Mouse (Mus musculus): ENCODE measurements around the gene Epha8. TPM values are rescaled to one million over a fixed set of nuclear protein-coding genes. Genes with fewer than 3 reads are reported as not detected.

Gene Epha8
- total and polyA plus RNA-seq, 3 experiments = not detected

DNA sequence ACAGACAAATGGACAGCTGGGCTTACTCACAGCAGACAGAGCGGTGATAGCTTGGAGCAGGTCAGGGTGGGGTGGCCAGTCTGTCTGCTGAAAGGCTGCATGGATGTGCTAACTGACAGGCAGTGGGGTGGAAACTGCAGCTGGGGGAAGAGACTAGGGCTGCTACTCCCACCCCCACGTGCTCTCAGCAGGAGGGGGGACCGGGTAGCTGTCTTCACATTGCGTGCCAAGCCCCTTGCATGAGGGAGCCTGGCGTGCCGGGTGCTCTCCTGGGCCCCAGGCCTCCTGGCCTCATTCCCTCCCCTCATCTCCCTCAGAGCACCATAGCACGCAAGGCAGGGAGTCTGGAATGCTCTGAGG is 39.5 kb downstream of the Epha8 start:
- no peak overlapping the region for H3K27ac ChIP-seq (ENCODE audit: insufficient read depth, low read depth)
- H3K4me1 ChIP-seq (ENCODE audit: control insufficient read depth in 1 of 2, insufficient read depth in 2 of 2) = 0 out of 4 replicates have a peak, but pooled peaks cover 0 to 2% of the 10 kb centered on the region in 2 experiments
- dilution Hi-C loops (cut with MboI; ENCODE audit: extremely low pct_ligation_motif_present, extremely low pct_unique_long_range_greater_than_20kb, low sequenced_read_pairs) = no loop called here
- no peaks in the 10 kb centered on the region for H3K9me3 ChIP-seq (replicated peaks; ENCODE audit: low read length)
- no peak for DNase-seq (ENCODE audit: extremely low read depth)
- TF ChIP-seq ZNF384 (IDR thresholded peaks at IDR 0.05; ENCODE audit: low read depth, low read length) (no peak), SIN3A (IDR thresholded peaks at IDR 0.05; ENCODE audit: low read length) (no peak), ETS1 (conservative IDR thresholded peaks at IDR 0.05; ENCODE audit: low read depth, low read length) (no peak), CTCF (conservative IDR thresholded peaks at IDR 0.05 in 1 of 2, IDR thresholded peaks at IDR 0.05 in 1 of 2; ENCODE audit: low read depth in 2 of 2, low read length in 2 of 2) (no peak), ZMIZ1 (IDR thresholded peaks at IDR 0.05; ENCODE audit: low read depth, low read length) (no peak), ELF1 (IDR thresholded peaks at IDR 0.05; ENCODE audit: low read depth, low read length) (no peak), BHLHE40 (IDR thresholded peaks at IDR 0.05; ENCODE audit: low read depth, low read length) (no peak), MAZ (IDR thresholded peaks at IDR 0.05; ENCODE audit: low read depth, low read length) (no peak), CHD2 (IDR thresholded peaks at IDR 0.05; ENCODE audit: low read length) (no peak), POLR2AphosphoS2 (IDR thresholded peaks at IDR 0.05; ENCODE audit: low read depth, low read length) (no peak), E2F4 (IDR thresholded peaks at IDR 0.05; ENCODE audit: insufficient replicate concordance, low read depth, low read length) (no peak), SMC3 (IDR thresholded peaks at IDR 0.05; ENCODE audit: low read depth, low read length) (no peak), TBP (conservative IDR thresholded peaks at IDR 0.05; ENCODE audit: low read depth, low read length) (no peak), USF1 (IDR thresholded peaks at IDR 0.05; ENCODE audit: low read depth, low read length) (no peak), NRF1 (IDR thresholded peaks at IDR 0.05; ENCODE audit: low read depth, low read length) (no peak), JUN (IDR thresholded peaks at IDR 0.05; ENCODE audit: insufficient read depth, low read depth, low read length) (no peak), JUND (conservative IDR thresholded peaks at IDR 0.05; ENCODE audit: low read depth, low read length) (no peak), RCOR1 (conservative IDR thresholded peaks at IDR 0.05; ENCODE audit: low read depth, low read length) (no peak), USF2 (conservative IDR thresholded peaks at IDR 0.05; ENCODE audit: low read depth, low read length) (no peak), MAFK (IDR thresholded peaks at IDR 0.05; ENCODE audit: insufficient replicate concordance, low read length) (no peak)
- H3K27me3 ChIP-seq (replicated peaks) = peaks cover 89% of the 10 kb centered on the region
- no peaks in the 10 kb centered on the region for H3K79me2 ChIP-seq (replicated peaks; ENCODE audit: control insufficient read depth, extremely low read depth, insufficient read depth, poor library complexity, severe bottlenecking)
- no peaks in the 10 kb centered on the region for H3K36me3 ChIP-seq (replicated peaks in 1 of 2; ENCODE audit: control insufficient read depth in 1 of 2, insufficient read depth in 1 of 2, low read length in 1 of 2)
- no peak overlapping the region for H3K4me3 ChIP-seq (replicated peaks in 1 of 3; ENCODE audit: low read depth in 2 of 3, low read length in 2 of 3, poor library complexity in 1 of 3)
- in situ Hi-C loops (cut with MboI; ENCODE audit: low pct_ligation_motif_present, low pct_unique_long_range_greater_than_20kb, low sequenced_read_pairs) = no loop called here
- no peak overlapping the region for H3K4me2 ChIP-seq (ENCODE audit: insufficient read depth, low read depth, poor library complexity, severe bottlenecking)
- H3K9ac ChIP-seq (ENCODE audit: insufficient read depth, low read depth) = no peak overlapping the region

DNA sequence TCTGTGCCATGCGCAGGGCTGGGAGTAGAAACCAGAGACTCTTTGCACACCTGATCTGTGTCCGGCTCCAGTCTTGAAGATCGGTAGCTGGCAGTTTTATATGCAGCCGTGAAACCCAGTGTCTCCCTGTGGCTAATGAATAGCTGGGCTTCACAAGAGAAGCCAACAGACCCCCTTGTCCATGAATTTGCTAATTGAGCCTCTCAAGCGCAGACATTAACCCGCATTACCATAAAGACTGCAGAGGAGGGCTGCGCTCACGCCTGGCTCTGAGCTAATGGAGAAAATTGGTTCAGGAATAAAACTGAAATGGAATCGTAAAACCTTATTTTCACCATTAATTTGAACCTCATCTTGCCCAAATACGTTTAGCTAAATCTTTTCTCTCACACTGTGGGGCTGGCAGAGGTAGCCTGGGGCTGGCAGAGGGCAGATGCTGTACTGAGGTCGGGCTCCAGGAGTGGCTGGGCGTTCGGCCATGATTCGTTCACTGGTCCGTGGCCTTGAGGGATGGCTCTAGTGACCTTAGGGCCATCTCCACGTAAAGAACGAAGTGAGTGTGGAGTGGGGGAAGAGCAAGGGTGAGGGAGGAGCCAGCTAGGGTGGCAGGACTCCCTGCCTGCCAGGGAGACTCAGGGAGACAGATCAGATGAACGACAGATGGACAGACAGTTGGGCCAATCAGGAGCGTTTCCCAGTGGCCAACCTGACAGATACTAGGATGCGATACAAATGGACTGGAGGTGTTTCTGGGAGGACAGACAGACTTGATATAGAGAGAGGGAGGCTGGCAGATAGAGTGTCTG is 40.1 kb downstream of the Epha8 start:
- Histone ChIP-seq H3K4me1 (ENCODE audit: control insufficient read depth in 1 of 2, insufficient read depth in 2 of 2) (0 out of 4 replicates have a peak, but pooled peaks cover 0 to 2% of the 10 kb centered on the region in 2 experiments), H3K4me3 (replicated peaks in 1 of 3; ENCODE audit: low read depth in 2 of 3, low read length in 2 of 3, poor library complexity in 1 of 3) (no peak overlapping the region), H3K27me3 (replicated peaks) (peaks cover 89% of the 10 kb centered on the region), H3K9ac (ENCODE audit: insufficient read depth, low read depth) (no peak overlapping the region), H3K9me3 (replicated peaks; ENCODE audit: low read length) (no peaks in the 10 kb centered on the region), H3K4me2 (ENCODE audit: insufficient read depth, low read depth, poor library complexity, severe bottlenecking) (no peak overlapping the region), H3K36me3 (replicated peaks in 1 of 2; ENCODE audit: control insufficient read depth in 1 of 2, insufficient read depth in 1 of 2, low read length in 1 of 2) (no peaks in the 10 kb centered on the region), H3K79me2 (replicated peaks; ENCODE audit: control insufficient read depth, extremely low read depth, insufficient read depth, poor library complexity, severe bottlenecking) (no peaks in the 10 kb centered on the region), H3K27ac (ENCODE audit: insufficient read depth, low read depth) (no peak overlapping the region)
- TF ChIP-seq UBTF (IDR thresholded peaks at IDR 0.05; ENCODE audit: low read depth, low read length) (no peak), TBP (conservative IDR thresholded peaks at IDR 0.05; ENCODE audit: low read depth, low read length) (no peak), PAX5 (IDR thresholded peaks at IDR 0.05; ENCODE audit: low read length) (no peak), MYC (IDR thresholded peaks at IDR 0.05; ENCODE audit: low read depth, low read length) (no peak), ELF1 (IDR thresholded peaks at IDR 0.05; ENCODE audit: low read depth, low read length) (no peak), USF2 (conservative IDR thresholded peaks at IDR 0.05; ENCODE audit: low read depth, low read length) (no peak), CHD1 (IDR thresholded peaks at IDR 0.05; ENCODE audit: low read depth, low read length) (no peak)
- in situ Hi-C loops (cut with MboI; ENCODE audit: low pct_ligation_motif_present, low pct_unique_long_range_greater_than_20kb, low sequenced_read_pairs) = no loop called here
- dilution Hi-C loops (cut with MboI; ENCODE audit: extremely low pct_ligation_motif_present, extremely low pct_unique_long_range_greater_than_20kb, low sequenced_read_pairs) = no loop called here
- DNase-seq (ENCODE audit: extremely low read depth) = no peak
